Mouse (Mus musculus) hindbrain, postnatal 0 days (tissue): ENCODE data around the gene Nsmce4a. TPM values are rescaled to one million over a fixed set of nuclear protein-coding genes. Genes with fewer than 3 reads are reported as not detected.
"Not testable (repeated sequence)": the region's sequence is repeated elsewhere in the genome, so short reads cannot be mapped to it uniquely, and the experiment has no call there.

ENCODE experiments used
- ATAC-seq: fragments of 200-750 bp; cut with Nextera tagmentation; 2 replicates; pipeline ENCODE4 v1.8.0; 2017; ENCODE audit warnings: mild to moderate bottlenecking, moderate TSS enrichment, moderate library complexity
- DNase-seq: peaks from one replicate; pipeline ENCODE4 v3.0.0-alpha.2; 2015; ENCODE audit warnings: low spot score
- H3K27ac ChIP-seq: fragments of 300-500 bp; sonication (generic); 2 replicates; pipeline ENCODE4 v1.5.1; 2014; ENCODE audit warnings: mild to moderate bottlenecking
- H3K27me3 ChIP-seq: fragments of 300-500 bp; sonication (generic); 2 replicates; pipeline ENCODE4 v1.6.1; 2014; ENCODE audit warnings: low read length, mixed read lengths; ENCODE audit not compliant: insufficient read depth
- H3K36me3 ChIP-seq: fragments of 300-500 bp; sonication (generic); 2 replicates; pipeline ENCODE4 v1.6.1; 2014; ENCODE audit warnings: low read length, mixed read lengths; ENCODE audit not compliant: insufficient read depth
- H3K4me1 ChIP-seq: fragments of 300-500 bp; sonication (generic); 2 replicates; pipeline ENCODE4 v1.6.1; 2014; ENCODE audit warnings: antibody characterized with exemption, low read length, mixed read lengths; ENCODE audit not compliant: insufficient read depth
- H3K4me2 ChIP-seq: fragments of 300-500 bp; sonication (generic); 2 replicates; pipeline ENCODE4 v1.6.1; 2014; ENCODE audit warnings: low read depth, mild to moderate bottlenecking, low read length, moderate library complexity, mixed read lengths
- H3K4me3 ChIP-seq: fragments of 300-500 bp; sonication (generic); 2 replicates; pipeline ENCODE4 v1.5.1; 2014; ENCODE audit warnings: low read length
- H3K9ac ChIP-seq: fragments of 300-500 bp; sonication (generic); replicated peaks from 2 replicates; pipeline ENCODE4 v1.6.1; 2014; ENCODE audit warnings: mild to moderate bottlenecking, low read length, moderate library complexity, mixed read lengths
- H3K9me3 ChIP-seq: fragments of 300-500 bp; sonication (generic); 2 replicates; pipeline ENCODE4 v1.6.1; 2016; ENCODE audit warnings: low read length, mixed read lengths
- CTCF ChIP-seq: IDR thresholded peaks from 2 replicates; pipeline ENCODE4 v1.5.1; 2016; ENCODE audit warnings: antibody characterized with exemption, control low read depth, low read depth
- WGBS: fragments of 180-500 bp; shearing (Covaris S2); extraction: QIAGEN DNeasy Blood & Tissue Kit; methylation state at CpG from one replicate; pipeline ENCODE4 v1.1.7; 2014; 5-methylcytosine and 5-hydroxymethylcytosine counted together
- polyA plus RNA-seq: library from polyadenylated mRNA; unstranded; fragments of >200 nt; fragmentation: Nextera tagmentation; extraction: Ambion mirVana; gene quantifications from 2 replicates; pipeline ENCODE4 v1.2.1, GENCODE M21; 2015
- total RNA-seq: library from RNA; depleted of rRNA; stranded (reverse); fragments of >200 nt; gene quantifications from 2 replicates; pipeline ENCODE4 v1.2.3, GENCODE M21; 2014

Nsmce4a gene
- total and polyA plus RNA-seq, 2 experiments from 2014 or later, result 42.0 to 82.3 TPM

GRCm38 (mm10) chr7:130592975-130593374 is 20.1 kb upstream of the Nsmce4a start:
- H3K4me2 ChIP-seq, H3K9ac ChIP-seq, DNase-seq, H3K9me3 ChIP-seq, H3K27ac ChIP-seq, H3K4me3 ChIP-seq, H3K4me1 ChIP-seq, H3K36me3 ChIP-seq, H3K27me3 ChIP-seq: not testable (repeated sequence)
- WGBS, result no CpG with 5 or more reads among the region's 11 CpGs
- ATAC-seq, result peak; percentile 25

- ATAC-seq, result no peak
- Histone ChIP-seq H3K27ac (no peak overlapping the region), H3K9ac (no peak overlapping the region), H3K27me3 (no peaks in the 10 kb centered on the region), H3K36me3 (no peaks in the 10 kb centered on the region), H3K4me1 (no peaks in the 10 kb centered on the region), H3K4me3 (no peak overlapping the region), H3K4me2 (no peak overlapping the region), H3K9me3 (no peaks in the 10 kb centered on the region)
- 84% methylated on average over 8 of the region's 8 CpGs for WGBS
- no peak for TF ChIP-seq CTCF
- no peak for DNase-seq
Observed at GRCm38 (mm10) chr7:130590845-130591437, 18.0 kb upstream of the Nsmce4a start.

DNA sequence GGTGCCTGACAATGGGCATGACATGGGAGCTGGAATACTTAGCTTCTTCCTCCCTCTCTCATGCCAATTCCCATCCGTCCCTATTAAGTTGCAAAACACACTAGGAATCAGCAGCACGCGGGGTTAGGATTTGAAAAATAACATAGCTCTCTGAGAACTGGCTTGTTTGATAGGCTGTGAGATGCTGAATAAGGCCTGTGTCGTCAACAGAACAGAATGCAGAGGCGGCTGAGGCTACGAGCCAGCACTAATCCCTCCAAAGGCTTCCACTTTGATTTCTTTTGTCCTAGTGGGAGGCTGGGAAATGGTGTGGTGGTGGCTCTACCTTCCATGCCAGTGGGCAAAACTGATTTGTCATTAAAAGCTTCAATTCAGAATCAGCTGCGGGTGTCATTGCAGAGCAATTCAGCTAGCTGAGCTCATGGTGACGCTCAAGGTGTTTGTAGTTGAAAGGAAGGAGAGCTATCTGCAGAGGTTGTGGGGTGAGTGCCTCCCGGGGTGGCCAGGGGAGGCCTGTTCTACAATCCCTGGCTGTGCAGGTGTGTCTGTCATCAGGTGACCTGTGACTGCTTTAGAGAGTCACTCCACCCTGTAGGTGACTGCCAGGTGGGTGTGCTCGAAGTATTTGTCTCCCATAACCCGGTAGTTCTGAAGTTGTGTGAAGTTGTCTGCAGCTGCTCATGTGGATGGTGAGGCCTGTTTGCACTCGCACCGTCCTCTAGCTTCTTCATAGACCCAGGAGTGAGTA is 17.3 kb upstream of the Nsmce4a start:
- DNase-seq (no peak), ATAC-seq (no peak)
- Histone ChIP-seq H3K4me3 (no peak overlapping the region), H3K4me2 (no peak overlapping the region), H3K4me1 (no peaks in the 10 kb centered on the region), H3K9ac (no peak overlapping the region), H3K27me3 (no peaks in the 10 kb centered on the region), H3K36me3 (no peaks in the 10 kb centered on the region), H3K27ac (no peak overlapping the region), H3K9me3 (no peaks in the 10 kb centered on the region)
- WGBS, result 58% methylated on average over 13 of the region's 13 CpGs
- TF ChIP-seq CTCF, result no peak

GRCm38 (mm10) chr7:130586521-130587072 is 13.7 kb upstream of the Nsmce4a start:
- H3K27me3 ChIP-seq, result no peaks in the 10 kb centered on the region
- DNase-seq (no peak), ATAC-seq (no peak)
- H3K4me1 ChIP-seq, result no peaks in the 10 kb centered on the region
- TF ChIP-seq CTCF, result no peak
- H3K9ac ChIP-seq, result no peak overlapping the region
- H3K4me2 ChIP-seq, result no peak overlapping the region
- no peaks in the 10 kb centered on the region for H3K36me3 ChIP-seq
- H3K4me3 ChIP-seq, result no peak overlapping the region
- 95% methylated on average over 2 of the region's 2 CpGs for WGBS
- H3K27ac ChIP-seq, result no peak overlapping the region
- H3K9me3 ChIP-seq, result no peaks in the 10 kb centered on the region

DNA sequence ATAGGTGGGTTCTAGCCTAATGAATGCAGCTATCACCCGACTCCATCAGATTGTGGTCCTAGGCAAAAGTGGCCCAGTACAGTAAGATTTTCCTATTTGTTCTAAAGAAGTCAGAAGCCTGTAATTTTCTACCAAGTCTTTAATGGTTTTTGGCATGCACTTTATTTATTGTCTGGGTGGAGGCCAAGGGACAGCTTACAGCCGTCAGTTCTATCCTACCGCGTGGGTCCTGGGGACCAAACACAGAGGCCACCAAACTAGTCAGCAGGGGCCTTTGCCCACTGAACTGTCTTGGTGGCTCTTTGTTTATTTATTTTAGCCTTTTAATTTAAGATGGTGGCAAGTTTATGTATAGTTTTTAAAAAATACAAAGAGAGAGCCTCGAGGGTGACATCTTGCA is 5.7 kb upstream of the Nsmce4a start:
- H3K27ac ChIP-seq, result no peak overlapping the region
- H3K27me3 ChIP-seq, result no peaks in the 10 kb centered on the region
- no peaks in the 10 kb centered on the region for H3K4me1 ChIP-seq
- H3K9ac ChIP-seq, result no peak overlapping the region
- 69% methylated on average over 5 of the region's 5 CpGs for WGBS
- H3K4me2 ChIP-seq, result no peak overlapping the region
- no peak for TF ChIP-seq CTCF
- ATAC-seq (no peak), DNase-seq (no peak)
- no peaks in the 10 kb centered on the region for H3K36me3 ChIP-seq
- no peaks in the 10 kb centered on the region for H3K9me3 ChIP-seq
- H3K4me3 ChIP-seq, result no peak overlapping the region

GRCm38 (mm10) chr7:130578066-130578465 is 5.1 kb upstream of the Nsmce4a start:
- TF ChIP-seq CTCF, result no peak
- H3K4me2 ChIP-seq, result no peak overlapping the region
- no peak overlapping the region for H3K4me3 ChIP-seq
- no peak overlapping the region for H3K27ac ChIP-seq
- ATAC-seq (no peak), DNase-seq (no peak)
- H3K27me3 ChIP-seq, result no peaks in the 10 kb centered on the region
- H3K9me3 ChIP-seq, result no peaks in the 10 kb centered on the region
- no peaks in the 10 kb centered on the region for H3K36me3 ChIP-seq
- no peaks in the 10 kb centered on the region for H3K4me1 ChIP-seq
- no peak overlapping the region for H3K9ac ChIP-seq
- 89% methylated on average over 2 of the region's 2 CpGs for WGBS
